Mouse (Mus musculus): ENCODE measurements around the gene Cnot1.
"Not testable (repeated sequence)": the region's sequence is repeated elsewhere in the genome, so short reads cannot be mapped to it uniquely, and the experiment has no call there.

The Cnot1 gene

GRCm38 (mm10) chr8:95807331-95807843 is at the start of gene Cnot1:
TSS of gene Cnot1 (minus strand) at chr8:95807464.
- peak; percentile 95 for DNase-seq

- DNase-seq: no peak
Observed at GRCm38 (mm10) chr8:95854174-95854573, 46.9 kb upstream of the Cnot1 start.

- peak; percentile 70 for DNase-seq
Observed at GRCm38 (mm10) chr8:95853102-95853843, 46.0 kb upstream of the Cnot1 start, which contains the start of gene Slc38a7. TSS of gene Slc38a7 (minus strand) at chr8:95853539.

GRCm38 (mm10) chr8:95852290-95852689 is 45.0 kb upstream of the Cnot1 start:
- no peak for DNase-seq

- DNase-seq: no peak
Observed at GRCm38 (mm10) chr8:95850326-95850725, 43.1 kb upstream of the Cnot1 start.

GRCm38 (mm10) chr8:95848734-95849464 is 41.6 kb upstream of the Cnot1 start:
- DNase-seq: no peak

GRCm38 (mm10) chr8:95848061-95848551 is 40.8 kb upstream of the Cnot1 start:
- DNase-seq: no peak

- DNase-seq: no peak
Observed at GRCm38 (mm10) chr8:95845026-95845425, 37.8 kb upstream of the Cnot1 start.

- no peak for DNase-seq
Observed at GRCm38 (mm10) chr8:95843968-95844367, 36.7 kb upstream of the Cnot1 start.

GRCm38 (mm10) chr8:95841436-95841835 is 34.2 kb upstream of the Cnot1 start:
- no peak for DNase-seq

- DNase-seq: no peak
Observed at GRCm38 (mm10) chr8:95839289-95839688, 32.0 kb upstream of the Cnot1 start.

GRCm38 (mm10) chr8:95837266-95837665 is 30.0 kb upstream of the Cnot1 start:
- no peak for DNase-seq

- DNase-seq: no peak
Observed at GRCm38 (mm10) chr8:95835891-95836290, 28.6 kb upstream of the Cnot1 start.

- DNase-seq: no peak
Observed at GRCm38 (mm10) chr8:95833435-95833984, 26.2 kb upstream of the Cnot1 start.

GRCm38 (mm10) chr8:95832603-95833434 is 25.6 kb upstream of the Cnot1 start:
- DNase-seq: peak; percentile 82

GRCm38 (mm10) chr8:95830144-95830543 is 22.9 kb upstream of the Cnot1 start:
- DNase-seq: no peak

- not testable (repeated sequence) for DNase-seq
Observed at GRCm38 (mm10) chr8:95825162-95825561, 17.9 kb upstream of the Cnot1 start, which contains the start of gene Sap18b. TSS of gene Sap18b (plus strand) at chr8:95825346.

- DNase-seq: no peak
Observed at GRCm38 (mm10) chr8:95822699-95823098, 15.4 kb upstream of the Cnot1 start.

- DNase-seq: no peak
Observed at GRCm38 (mm10) chr8:95822096-95822495, 14.8 kb upstream of the Cnot1 start.

- DNase-seq: no peak
Observed at GRCm38 (mm10) chr8:95821266-95821665, 14.0 kb upstream of the Cnot1 start.

GRCm38 (mm10) chr8:95818211-95818610 is 10.9 kb upstream of the Cnot1 start:
- no peak for DNase-seq

- no peak for DNase-seq
Observed at GRCm38 (mm10) chr8:95817597-95817996, 10.3 kb upstream of the Cnot1 start.
